Mouse (Mus musculus) gastrocnemius, postnatal 4 days (tissue): ENCODE results near the gene Cyp8b1. TPM values are rescaled to one million over a fixed set of nuclear protein-coding genes. Genes with fewer than 3 reads are reported as not detected.

Experiments used
- total RNA-seq, 2 experiments: library from RNA; stranded (reverse); gene quantifications; 2 replicates each; pipeline ENCODE4 v1.2.3; 2021

Cyp8b1 gene
- total RNA-seq, 2 experiments from 2014 or later: 0.26 TPM; not detected in 1

Other genes starting within 250 kb of the Cyp8b1 start
- 1 to 10 TPM; 6.8 to 8.5 TPM for gene Sec22c, start 210.8 kb downstream of the Cyp8b1 start, total RNA-seq
- 10 to 100 TPM; 80.4 to 80.8 TPM for gene Ss18l2, start 206.0 kb downstream of the Cyp8b1 start, total RNA-seq
- gene Nktr, start 197.1 kb downstream of the Cyp8b1 start, total RNA-seq: 100 to 1,000 TPM in 1 of 2 experiments, 10 to 100 TPM in 1; 75.2 to 104 TPM
- 10 to 100 TPM; 88.6 to 91.6 TPM for gene Zfp651, start 157.0 kb downstream of the Cyp8b1 start, total RNA-seq
- 100 to 1,000 TPM; 143 TPM for gene Klhl40, start 138.7 kb downstream of the Cyp8b1 start, total RNA-seq
- 100 to 1,000 TPM; 164 to 169 TPM for gene Hhatl, start 123.8 kb downstream of the Cyp8b1 start, total RNA-seq
- gene Ccdc13, start 76.8 kb downstream of the Cyp8b1 start, total RNA-seq: under 1 TPM in 1 of 2 experiments, not detected in 1; 0.88 TPM
- 10 to 100 TPM; 61.4 to 67.0 TPM for gene Higd1a, start 57.9 kb downstream of the Cyp8b1 start, total RNA-seq
- gene Ackr2, start 17.9 kb downstream of the Cyp8b1 start, total RNA-seq: 1 to 10 TPM; 1.8 to 1.9 TPM
- gene Fam198a, start 34.7 kb upstream of the Cyp8b1 start, total RNA-seq: 10 to 100 TPM; 10.6 to 11.4 TPM
- gene Pomgnt2, start 80.8 kb upstream of the Cyp8b1 start, total RNA-seq: 1 to 10 TPM; 7.8 to 8.7 TPM
- 10 to 100 TPM; 59.3 to 60.6 TPM for gene Snrk, start 201.0 kb upstream of the Cyp8b1 start, total RNA-seq